Mouse (Mus musculus) erythroid progenitor cell, adult 5-6 weeks (primary cell): ENCODE results near the gene Nr5a1. TPM values are rescaled to one million over a fixed set of nuclear protein-coding genes. Genes with fewer than 3 reads are reported as not detected.

ENCODE experiments used
- ATAC-seq: replicated peaks from 2 replicates; pipeline ENCODE4 v1.8.0; 2016; ENCODE audit warnings: moderate number of reproducible peaks, mild to moderate bottlenecking, moderate TSS enrichment, inconsistent platforms; ENCODE audit not compliant: poor library complexity, low FRiP score, severe bottlenecking
- total RNA-seq, 2 experiments: library from RNA; stranded (forward) in 1 of 2; stranded (reverse) in 1 of 2; fragments of 150-400 nt in 1 of 2; fragments of 186-747, 209-891 nt in 1 of 2; gene quantifications; 2 replicates each; pipeline versions ENCODE4 v1.2.3 to v1.2.4; 2015 to 2017; ENCODE audit warnings: low replicate concordance in 2 of 2

Gene Nr5a1
- total RNA-seq, 2 experiments from 2014 or later: not detected

DNA sequence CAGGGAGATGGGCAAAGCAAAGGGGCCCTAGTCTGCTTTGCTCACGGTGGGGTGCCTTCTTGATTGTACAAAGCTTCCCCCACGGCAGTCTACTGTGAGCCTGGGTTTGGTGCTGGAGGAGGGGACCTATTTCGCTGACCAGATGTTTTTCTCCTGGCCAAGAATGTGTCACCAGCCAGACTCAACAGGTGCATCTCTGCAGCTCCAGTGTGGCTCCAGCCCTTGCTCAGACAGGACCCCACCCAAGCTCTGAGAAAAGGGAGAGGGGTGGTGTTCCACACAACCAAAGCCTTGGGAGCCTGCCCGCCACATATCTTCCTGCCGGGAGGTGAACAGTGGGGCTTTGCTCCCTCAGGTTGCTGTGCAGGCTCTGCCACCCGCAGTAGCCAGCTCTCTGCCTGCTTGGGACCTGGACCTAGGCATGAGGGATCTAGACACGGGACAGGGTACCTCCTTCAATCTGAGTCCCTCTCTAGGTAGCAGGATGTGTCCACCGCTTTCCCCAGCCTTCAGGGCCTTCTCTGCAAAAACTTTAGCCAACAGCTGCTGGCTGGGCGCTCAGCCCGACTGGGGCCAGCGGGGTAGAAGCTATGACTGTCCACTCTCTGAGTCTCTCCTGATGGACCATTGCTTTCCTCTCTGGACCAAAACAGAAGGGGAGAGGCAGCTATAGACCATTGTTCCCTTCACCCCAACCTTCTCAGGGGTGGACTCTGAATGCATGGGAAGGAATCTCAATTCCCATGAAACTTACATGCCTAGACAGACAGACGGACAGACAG lies 5.2 kb downstream of the Nr5a1 start:
- ATAC-seq: no peak

GRCm38 (mm10) chr2:38706661-38707060 lies 7.7 kb downstream of the Nr5a1 start:
- ATAC-seq: no peak

- ATAC-seq: no peak
Measured at GRCm38 (mm10) chr2:38705036-38705435, 9.3 kb downstream of the Nr5a1 start.

DNA sequence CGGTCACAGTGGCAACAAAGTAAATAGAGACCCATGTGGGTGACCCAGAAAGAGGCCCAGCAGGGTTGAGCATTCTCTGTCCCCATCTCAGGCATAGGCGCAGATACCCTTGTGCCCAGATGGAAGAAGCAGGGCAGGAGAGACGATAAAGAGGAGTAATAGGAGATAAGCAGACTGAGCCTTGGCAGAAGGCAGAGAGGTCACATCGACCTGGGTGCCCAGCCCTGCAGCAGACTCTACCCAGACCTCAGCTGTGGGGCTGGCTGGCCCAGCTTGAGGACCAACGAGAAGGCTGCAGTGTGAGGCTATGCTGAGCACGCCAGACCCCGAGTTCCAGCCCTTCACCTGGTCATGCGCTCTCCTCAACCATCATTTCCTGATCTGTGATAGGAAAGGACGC lies 10.0 kb downstream of the Nr5a1 start:
- no peak for ATAC-seq

DNA sequence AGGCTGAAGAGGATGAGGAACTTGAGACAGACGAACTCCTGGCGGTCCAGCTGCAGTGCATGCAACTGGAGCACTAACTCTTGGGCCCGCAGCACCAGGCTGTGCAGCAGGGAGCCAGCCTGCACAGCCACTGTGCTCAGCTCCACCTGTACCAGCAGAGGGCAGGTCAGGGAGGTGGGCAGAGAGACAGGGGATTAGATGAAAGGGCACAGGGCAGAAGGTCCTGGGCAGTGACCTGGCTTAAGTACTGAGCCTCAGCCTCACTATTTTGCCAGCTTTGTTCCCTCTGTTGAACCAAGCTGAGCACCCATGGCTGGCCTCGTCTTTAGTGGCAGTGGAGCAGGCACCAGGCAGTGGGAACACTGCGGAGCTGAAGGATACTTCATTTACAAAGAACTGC lies 14.2 kb downstream of the Nr5a1 start:
- ATAC-seq: no peak

GRCm38 (mm10) chr2:38698623-38699022 lies 15.7 kb downstream of the Nr5a1 start:
- ATAC-seq: no peak

GRCm38 (mm10) chr2:38697128-38698120 lies 16.9 kb downstream of the Nr5a1 start:
- no peak for ATAC-seq

DNA sequence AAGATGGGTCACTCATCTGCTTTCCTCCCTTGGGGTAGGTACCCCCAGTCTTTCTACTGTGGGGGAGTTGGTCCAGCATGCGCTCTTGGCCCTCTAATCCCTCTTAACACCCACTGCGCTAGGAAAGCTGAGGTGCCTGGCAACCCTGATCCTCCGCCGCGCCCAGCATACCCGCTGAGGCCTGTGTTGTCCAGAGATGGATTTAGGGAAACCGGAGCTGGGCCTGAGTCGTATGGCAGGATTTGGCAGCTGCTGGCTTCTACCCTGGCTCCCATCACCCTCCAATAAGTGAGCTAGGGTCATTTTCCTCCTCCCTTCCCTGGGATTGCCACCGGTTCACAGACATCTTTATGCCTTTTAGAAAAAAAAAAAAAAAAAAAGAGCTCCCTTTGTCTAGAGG lies 18.6 kb downstream of the Nr5a1 start:
- ATAC-seq: no peak

GRCm38 (mm10) chr2:38691542-38691941 lies 22.8 kb downstream of the Nr5a1 start:
- no peak for ATAC-seq

DNA sequence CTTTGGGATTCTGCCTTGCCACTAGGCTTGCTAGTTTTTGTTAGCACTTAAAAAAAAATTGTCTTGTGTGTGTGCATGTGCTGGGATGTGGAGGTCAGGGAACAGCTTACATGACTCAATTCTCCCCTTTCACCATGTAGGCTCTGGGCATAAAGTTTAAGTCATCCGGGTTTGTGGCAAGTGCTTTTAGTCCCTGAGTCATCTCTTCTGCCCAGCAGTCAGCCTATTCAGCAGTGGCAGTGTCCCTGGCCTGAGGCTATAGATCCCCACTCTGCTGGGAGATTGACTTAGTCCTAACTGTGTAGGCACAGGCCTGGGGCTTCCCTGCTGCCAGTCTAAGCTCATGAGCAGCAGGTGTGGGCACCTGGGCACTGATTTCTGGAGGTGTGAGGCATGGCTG lies 24.5 kb downstream of the Nr5a1 start:
- no peak for ATAC-seq

DNA sequence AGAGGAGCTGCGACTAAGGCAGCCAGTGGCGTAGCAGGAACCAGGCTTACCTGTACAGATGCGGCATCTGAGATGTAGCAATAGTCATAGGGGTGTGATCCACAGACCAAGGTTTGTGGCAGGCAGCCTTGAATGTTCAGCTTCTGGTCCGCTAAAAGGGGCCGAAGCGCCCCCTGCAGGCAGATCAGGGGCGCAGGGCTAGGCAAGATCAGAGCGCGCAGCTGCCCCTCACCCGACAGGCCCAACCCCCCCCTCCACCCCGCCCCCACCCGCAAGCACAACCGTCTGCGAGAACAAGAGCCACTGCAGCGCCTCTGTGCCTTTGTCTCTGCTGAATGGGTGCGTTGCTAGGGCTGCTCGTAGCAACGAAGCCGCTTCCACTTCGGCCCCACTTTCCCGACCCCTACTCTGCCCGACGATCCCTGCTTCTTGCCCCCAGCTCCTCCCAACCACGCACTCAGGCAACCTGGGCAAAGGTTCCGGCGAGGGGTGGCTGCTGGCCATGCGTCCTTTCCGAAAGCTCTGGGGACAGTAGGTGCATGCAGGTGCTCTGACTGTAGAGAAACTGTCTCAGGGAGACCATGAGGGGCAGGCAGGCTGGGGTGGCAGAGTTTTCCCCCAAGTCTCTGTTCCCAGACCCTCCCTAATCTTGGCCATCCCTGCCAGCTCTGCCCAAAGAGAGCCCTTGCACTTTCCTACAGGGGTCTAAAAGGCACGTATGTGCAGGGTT lies 25.4 kb downstream of the Nr5a1 start:
- ATAC-seq: no peak

- ATAC-seq: no peak
Measured at GRCm38 (mm10) chr2:38685746-38686145, 28.6 kb downstream of the Nr5a1 start.

GRCm38 (mm10) chr2:38683083-38683482 lies 31.3 kb downstream of the Nr5a1 start:
- no peak for ATAC-seq

DNA sequence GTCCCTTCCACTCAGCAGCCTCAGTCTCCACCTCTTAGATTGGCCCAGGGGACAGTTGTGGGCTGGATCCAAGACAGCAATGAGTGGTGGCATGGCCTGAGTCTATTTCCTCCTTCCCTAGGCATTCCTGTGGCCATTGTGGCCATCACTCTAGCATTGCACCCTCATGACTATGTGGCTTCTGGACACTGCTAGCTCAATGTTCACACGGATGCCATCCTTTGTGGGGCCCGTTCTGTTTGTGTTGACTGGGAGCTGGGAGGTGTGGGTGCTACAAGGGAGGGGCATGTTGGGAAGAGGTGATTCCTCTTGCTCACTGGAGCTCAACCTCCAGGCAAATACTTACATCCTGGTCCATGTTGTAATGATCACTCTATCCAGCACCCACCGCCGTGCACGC lies 32.1 kb downstream of the Nr5a1 start:
- ATAC-seq: no peak

DNA sequence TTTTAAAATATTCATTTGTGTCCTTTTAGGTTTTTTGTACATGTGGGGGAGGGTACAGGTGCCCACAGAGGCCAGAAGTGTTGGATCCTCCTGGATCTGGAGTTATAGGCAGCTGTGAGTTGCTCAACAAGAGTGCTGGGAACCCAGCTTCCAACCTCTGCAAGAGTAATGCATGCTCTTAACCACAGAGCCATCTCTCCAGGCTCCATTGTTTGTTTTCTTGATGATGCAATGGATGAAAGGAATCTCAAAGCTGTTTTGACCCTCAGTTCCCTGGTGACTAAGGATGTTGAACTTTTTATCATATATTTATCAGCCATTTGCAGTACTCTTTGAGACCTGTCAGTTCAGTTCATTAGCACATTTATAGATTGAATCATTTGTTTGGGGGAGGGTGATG lies 35.4 kb downstream of the Nr5a1 start:
- no peak for ATAC-seq

- ATAC-seq: no peak
Measured at GRCm38 (mm10) chr2:38675366-38675969, 38.9 kb downstream of the Nr5a1 start.

GRCm38 (mm10) chr2:38672496-38672895 lies 41.8 kb downstream of the Nr5a1 start:
- ATAC-seq: no peak

DNA sequence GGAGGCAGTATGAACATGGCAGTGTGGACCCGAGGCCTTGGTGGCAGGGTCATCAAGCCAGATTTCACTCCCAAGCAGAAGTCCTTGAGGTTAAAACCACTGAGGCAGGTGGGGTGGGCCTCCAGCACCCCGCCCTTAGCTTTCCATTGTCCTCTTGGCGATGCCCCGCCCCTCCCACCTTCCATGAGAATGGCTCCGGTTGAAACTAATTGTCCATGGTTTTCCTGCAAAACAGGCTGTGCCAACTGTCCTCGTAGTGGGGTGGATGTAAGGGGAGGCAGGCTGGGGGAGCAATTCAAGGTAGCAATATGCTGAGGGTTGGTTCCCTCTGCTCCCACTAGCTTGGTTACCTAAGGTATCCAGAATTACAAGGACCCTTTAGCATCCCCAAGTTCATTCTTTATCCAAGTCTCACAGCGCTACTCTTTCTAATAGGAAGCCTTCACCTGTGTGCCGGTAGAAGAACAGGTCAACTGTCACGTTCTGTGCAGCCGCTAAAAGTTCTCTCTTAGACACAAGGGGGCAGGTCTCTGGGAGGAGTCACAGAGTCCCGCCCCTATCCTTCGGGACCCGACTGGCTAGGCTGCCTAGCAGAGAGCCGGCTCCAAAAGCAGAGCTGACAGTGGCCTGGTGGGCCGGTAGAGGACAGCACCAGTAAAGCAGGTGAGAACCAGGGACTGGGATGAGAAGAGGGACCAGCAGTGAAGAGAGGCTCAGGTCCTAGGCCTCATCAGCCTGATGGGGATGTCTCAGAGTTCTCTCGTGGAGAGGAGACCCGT lies 45.4 kb downstream of the Nr5a1 start:
- ATAC-seq: no peak

DNA sequence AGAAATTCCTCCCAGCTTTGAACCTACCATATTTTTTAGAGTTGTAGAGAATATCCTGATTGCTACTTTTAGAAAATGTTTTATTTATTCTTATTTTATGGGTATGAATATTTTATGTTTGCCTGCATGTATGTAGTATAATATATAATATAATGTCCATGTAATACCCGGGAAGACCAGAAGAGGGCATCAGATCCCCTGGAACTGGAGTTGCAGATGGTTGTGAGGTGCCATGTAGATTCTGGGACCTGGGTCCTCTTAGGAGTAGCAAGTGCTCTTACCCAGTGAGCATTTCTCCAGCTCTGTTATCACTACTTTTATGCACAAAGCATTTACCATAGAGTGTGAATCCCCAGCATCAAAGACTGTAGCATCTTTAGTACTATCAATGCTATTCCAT lies 52.9 kb downstream of the Nr5a1 start:
- ATAC-seq: no peak
